Mouse (Mus musculus) embryonic facial prominence, embryonic 12.5 days (tissue): ENCODE measurements around the gene Prrc2b. TPM values are rescaled to one million over a fixed set of nuclear protein-coding genes. Genes with fewer than 3 reads are reported as not detected.

Source experiments
- ATAC-seq: fragments of 200-750 bp; cut with Nextera tagmentation; 2 replicates; pipeline ENCODE4 v1.8.0; 2017; ENCODE audit not compliant: insufficient number of reproducible peaks, insufficient read depth, low FRiP score, low TSS enrichment
- H3K27ac ChIP-seq: fragments of 300-500 bp; sonication (generic); 2 replicates; pipeline ENCODE4 v1.5.1; 2016; ENCODE audit warnings: mild to moderate bottlenecking
- H3K27me3 ChIP-seq: fragments of 300-500 bp; sonication (generic); 2 replicates; pipeline ENCODE4 v1.6.1; 2016; ENCODE audit warnings: mild to moderate bottlenecking, moderate library complexity
- H3K36me3 ChIP-seq: fragments of 300-500 bp; sonication (generic); 2 replicates; pipeline ENCODE4 v1.6.1; 2016; ENCODE audit warnings: mild to moderate bottlenecking
- H3K4me1 ChIP-seq: fragments of 300-500 bp; sonication (generic); 2 replicates; pipeline ENCODE4 v1.6.1; 2016
- H3K4me2 ChIP-seq: fragments of 300-500 bp; sonication (generic); replicated peaks from 2 replicates; pipeline ENCODE4 v1.6.1; 2016; ENCODE audit warnings: mild to moderate bottlenecking, moderate library complexity
- H3K4me3 ChIP-seq: fragments of 300-500 bp; sonication (generic); 2 replicates; pipeline ENCODE4 v1.5.1; 2016; ENCODE audit warnings: mild to moderate bottlenecking
- H3K9ac ChIP-seq: fragments of 300-500 bp; sonication (generic); 2 replicates; pipeline ENCODE4 v1.6.1; 2016; ENCODE audit warnings: mild to moderate bottlenecking, moderate library complexity
- H3K9me3 ChIP-seq: fragments of 300-500 bp; sonication (generic); 2 replicates; pipeline ENCODE4 v1.6.1; 2016; ENCODE audit warnings: mild to moderate bottlenecking, moderate library complexity
- WGBS: fragments of 180-500 bp; shearing (Covaris S2); methylation state at CpG from one replicate; pipeline ENCODE4 v1.1.7; 2016; 5-methylcytosine and 5-hydroxymethylcytosine counted together
- polyA plus RNA-seq: library from polyadenylated mRNA; unstranded; fragments of >200 nt; fragmentation: Nextera tagmentation; extraction: Ambion mirVana; gene quantifications from 2 replicates; pipeline ENCODE4 v1.2.1, GENCODE M21; 2016

Gene Prrc2b
- polyA plus RNA-seq, 1 experiment from 2014 or later, result 83.2 TPM

- no peak overlapping the region for H3K9ac ChIP-seq
- no peak overlapping the region for H3K4me2 ChIP-seq
- peaks cover 99% of the 10 kb centered on the region for H3K36me3 ChIP-seq
- no peak overlapping the region for H3K4me3 ChIP-seq
- H3K27ac ChIP-seq, result no peak overlapping the region
- no peaks in the 10 kb centered on the region for H3K4me1 ChIP-seq
- ATAC-seq, result no peak
- H3K9me3 ChIP-seq, result no peaks in the 10 kb centered on the region
- WGBS, result 87% methylated on average over 11 of the region's 11 CpGs
- no peaks in the 10 kb centered on the region for H3K27me3 ChIP-seq
Observed at GRCm38 (mm10) chr2:32198977-32199376, 48.1 kb downstream of the Prrc2b start.

GRCm38 (mm10) chr2:32200033-32200432, 49.2 kb downstream of the Prrc2b start:
- Histone ChIP-seq H3K9me3 (no peaks in the 10 kb centered on the region), H3K9ac (no peak overlapping the region), H3K4me3 (no peak overlapping the region), H3K4me2 (no peak overlapping the region), H3K27me3 (no peaks in the 10 kb centered on the region), H3K36me3 (peaks cover 97% of the 10 kb centered on the region), H3K4me1 (no peaks in the 10 kb centered on the region), H3K27ac (no peak overlapping the region)
- no peak for ATAC-seq
- 90% methylated on average over 4 of the region's 4 CpGs for WGBS

- Histone ChIP-seq H3K9ac (no peak overlapping the region), H3K9me3 (no peaks in the 10 kb centered on the region), H3K27me3 (no peaks in the 10 kb centered on the region), H3K36me3 (peaks cover 97% of the 10 kb centered on the region), H3K4me1 (no peaks in the 10 kb centered on the region), H3K27ac (no peak overlapping the region), H3K4me3 (no peak overlapping the region), H3K4me2 (no peak overlapping the region)
- whole genome bisulfite sequencing, result 89% methylated on average over 11 of the region's 11 CpGs
- ATAC-seq, result no peak
Observed at GRCm38 (mm10) chr2:32200712-32201111, 49.8 kb downstream of the Prrc2b start.

- H3K4me2 ChIP-seq, result no peak overlapping the region
- H3K4me3 ChIP-seq, result no peak overlapping the region
- H3K4me1 ChIP-seq, result no peaks in the 10 kb centered on the region
- no peak overlapping the region for H3K27ac ChIP-seq
- H3K27me3 ChIP-seq, result no peaks in the 10 kb centered on the region
- ATAC-seq, result no peak
- H3K9ac ChIP-seq, result no peak overlapping the region
- H3K36me3 ChIP-seq, result peaks cover 97% of the 10 kb centered on the region
- no peaks in the 10 kb centered on the region for H3K9me3 ChIP-seq
- 90% methylated on average over 7 of the region's 7 CpGs for WGBS
Observed at GRCm38 (mm10) chr2:32201527-32201926, 50.6 kb downstream of the Prrc2b start.

GRCm38 (mm10) chr2:32203853-32204252, 53.0 kb downstream of the Prrc2b start:
- no peak for ATAC-seq
- Histone ChIP-seq H3K4me3 (no peak overlapping the region), H3K4me2 (no peak overlapping the region), H3K27me3 (no peaks in the 10 kb centered on the region), H3K4me1 (no peaks in the 10 kb centered on the region), H3K9ac (no peak overlapping the region; the same call in 1 of the 2 replicates), H3K9me3 (no peaks in the 10 kb centered on the region), H3K36me3 (peaks cover 98% of the 10 kb centered on the region), H3K27ac (no peak overlapping the region)
- WGBS, result 94% methylated on average over 13 of the region's 13 CpGs

- no peaks in the 10 kb centered on the region for H3K9me3 ChIP-seq
- H3K36me3 ChIP-seq, result peaks cover 93% of the 10 kb centered on the region
- 96% methylated on average over 1 of the region's 1 CpGs for WGBS
- no peaks in the 10 kb centered on the region for H3K4me1 ChIP-seq
- no peak for ATAC-seq
- no peaks in the 10 kb centered on the region for H3K27me3 ChIP-seq
- no peak overlapping the region for H3K27ac ChIP-seq
- no peak overlapping the region for H3K4me3 ChIP-seq
- no peak overlapping the region for H3K4me2 ChIP-seq
- H3K9ac ChIP-seq, result no peak overlapping the region
Observed at GRCm38 (mm10) chr2:32207682-32208081, 56.8 kb downstream of the Prrc2b start.

- ATAC-seq, result no peak
- Histone ChIP-seq H3K27me3 (no peaks in the 10 kb centered on the region), H3K4me2 (no peak overlapping the region), H3K4me1 (no peaks in the 10 kb centered on the region), H3K9me3 (no peaks in the 10 kb centered on the region), H3K9ac (no peak overlapping the region), H3K4me3 (no peak overlapping the region), H3K36me3 (peaks cover 95% of the 10 kb centered on the region), H3K27ac (no peak overlapping the region)
- WGBS, result 88% methylated on average over 8 of the region's 8 CpGs
Observed at GRCm38 (mm10) chr2:32211689-32212088, 60.8 kb downstream of the Prrc2b start.

GRCm38 (mm10) chr2:32213000-32213399, 62.1 kb downstream of the Prrc2b start:
- Histone ChIP-seq H3K9me3 (no peaks in the 10 kb centered on the region), H3K4me2 (no peak overlapping the region), H3K4me1 (no peaks in the 10 kb centered on the region), H3K4me3 (no peak overlapping the region), H3K27me3 (no peaks in the 10 kb centered on the region), H3K9ac (no peak overlapping the region), H3K36me3 (peaks cover 95% of the 10 kb centered on the region), H3K27ac (no peak overlapping the region)
- 88% methylated on average over 10 of the region's 10 CpGs for WGBS
- ATAC-seq, result no peak

GRCm38 (mm10) chr2:32215576-32215975, 64.7 kb downstream of the Prrc2b start:
- Histone ChIP-seq H3K27ac (no peak overlapping the region), H3K4me2 (no peak overlapping the region), H3K4me3 (no peak overlapping the region), H3K36me3 (peaks cover 95% of the 10 kb centered on the region), H3K9ac (no peak overlapping the region), H3K4me1 (no peaks in the 10 kb centered on the region), H3K9me3 (no peaks in the 10 kb centered on the region), H3K27me3 (no peaks in the 10 kb centered on the region)
- 91% methylated on average over 10 of the region's 10 CpGs for WGBS
- no peak for ATAC-seq

GRCm38 (mm10) chr2:32216506-32216905, 65.6 kb downstream of the Prrc2b start:
- Histone ChIP-seq H3K4me3 (no peak overlapping the region), H3K4me2 (no peak overlapping the region), H3K27me3 (no peaks in the 10 kb centered on the region), H3K9ac (no peak overlapping the region), H3K4me1 (no peaks in the 10 kb centered on the region), H3K36me3 (peaks cover 100% of the 10 kb centered on the region), H3K9me3 (no peaks in the 10 kb centered on the region), H3K27ac (no peak overlapping the region)
- WGBS, result 79% methylated on average over 10 of the region's 10 CpGs
- ATAC-seq, result no peak

- no peak for ATAC-seq
- H3K4me1 ChIP-seq, result no peaks in the 10 kb centered on the region
Observed at GRCm38 (mm10) chr2:32217656-32218055, 66.8 kb downstream of the Prrc2b start.

GRCm38 (mm10) chr2:32218113-32218512, 67.2 kb downstream of the Prrc2b start:
- H3K36me3 ChIP-seq, result peaks cover 99% of the 10 kb centered on the region
- no peak overlapping the region for H3K4me3 ChIP-seq
- no peaks in the 10 kb centered on the region for H3K4me1 ChIP-seq
- no peak for ATAC-seq
- no peaks in the 10 kb centered on the region for H3K27me3 ChIP-seq
- H3K4me2 ChIP-seq, result no peak overlapping the region
- H3K9me3 ChIP-seq, result no peaks in the 10 kb centered on the region
- H3K9ac ChIP-seq, result no peak overlapping the region
- WGBS, result 93% methylated on average over 5 of the region's 5 CpGs
- no peak overlapping the region for H3K27ac ChIP-seq

More at GRCm38 (mm10) chr2:32217656-32218055, 66.8 kb downstream of the Prrc2b start:
- Histone ChIP-seq H3K27ac (no peak overlapping the region), H3K4me3 (no peak overlapping the region), H3K9me3 (no peaks in the 10 kb centered on the region), H3K9ac (no peak overlapping the region), H3K4me2 (no peak overlapping the region), H3K36me3 (peaks cover 100% of the 10 kb centered on the region), H3K27me3 (no peaks in the 10 kb centered on the region)
- 91% methylated on average over 8 of the region's 8 CpGs for WGBS
